8 mouse cellular contexts compared by ENCODE assay signal in genomic region chr9:62341123-62341486, GRCm38 (mm10). TPM values are rescaled to one million over a fixed set of nuclear protein-coding genes. Genes with fewer than 3 reads are reported as not detected.
DNase-seq lines count a peak whose midpoint lies in the region; ATAC-seq and TF ChIP-seq lines count a peak whose summit lies in the region.

TSS of gene Anp32a (plus strand) at chr9:62341293.

- peak; percentile 94 for DNase-seq in CH12.LX (ENCODE audit: extremely low read depth)
- peak; percentile 96 for DNase-seq in c-Kit-positive CD71-positive TER-119-negative erythroid progenitor cells, embryonic 14.5 days (ENCODE audit: low read depth)
- peak; percentile 98 for DNase-seq in forebrain, embryonic 11.5 days (ENCODE audit: low spot score)
- DNase-seq in kidney, postnatal 4 days, result peak; percentile 100

- dilution Hi-C loops in CH12.LX (cut with MboI; ENCODE audit: extremely low pct_ligation_motif_present, extremely low pct_unique_long_range_greater_than_20kb, low sequenced_read_pairs), result no loop called here

- TF ChIP-seq RAD21 in CH12.LX (IDR thresholded peaks at IDR 0.05; ENCODE audit: low read depth, low read length), result no peak

- in situ Hi-C loops in CH12.LX (cut with MboI; ENCODE audit: low pct_ligation_motif_present, low pct_unique_long_range_greater_than_20kb, low sequenced_read_pairs), result no loop called here

- H3K9me3 ChIP-seq in CH12.LX (replicated peaks; ENCODE audit: low read length), result no peaks in the 10 kb centered on the region
- no peaks in the 10 kb centered on the region for H3K9me3 ChIP-seq in forebrain, embryonic 11.5 days (ENCODE audit: control insufficient read depth, low read length)
- no peaks in the 10 kb centered on the region for H3K9me3 ChIP-seq in heart, embryonic 16.5 days (replicated peaks; ENCODE audit: control insufficient read depth, low read length)
- H3K9me3 ChIP-seq in liver, embryonic 16.5 days (replicated peaks; ENCODE audit: control insufficient read depth, low read length), result no peaks in the 10 kb centered on the region
- H3K9me3 ChIP-seq in neural tube, embryonic 13.5 days, result no peaks in the 10 kb centered on the region

- peaks cover 69% of the 10 kb centered on the region for H3K79me2 ChIP-seq in CH12.LX (replicated peaks; ENCODE audit: control insufficient read depth, extremely low read depth, insufficient read depth, poor library complexity, severe bottlenecking)

- peaks cover 3 to 7% of the 10 kb centered on the region in 2 experiments for H3K36me3 ChIP-seq in CH12.LX (replicated peaks in 1 of 2; ENCODE audit: control insufficient read depth in 1 of 2, insufficient read depth in 1 of 2, low read length in 1 of 2)
- H3K36me3 ChIP-seq in forebrain, embryonic 11.5 days (ENCODE audit: control insufficient read depth, insufficient read depth, low read length), result no peaks in the 10 kb centered on the region
- H3K36me3 ChIP-seq in heart, embryonic 16.5 days (ENCODE audit: control insufficient read depth, insufficient read depth), result no peaks in the 10 kb centered on the region
- no peaks in the 10 kb centered on the region for H3K36me3 ChIP-seq in liver, embryonic 16.5 days (ENCODE audit: control insufficient read depth, insufficient read depth)
- no peaks in the 10 kb centered on the region for H3K36me3 ChIP-seq in neural tube, embryonic 13.5 days
- no peaks in the 10 kb centered on the region for H3K36me3 ChIP-seq in testis, adult 2 months (ENCODE audit: control insufficient read depth, insufficient read depth, low read length)

- TF ChIP-seq POLR2A in CH12.LX (IDR thresholded peaks at IDR 0.05; ENCODE audit: low read depth, low read length), result peak; percentile 80
- TF ChIP-seq POLR2A in testis, adult 2 months (IDR thresholded peaks at IDR 0.05; ENCODE audit: control insufficient read depth, low read depth, low read length), result peak; percentile 52

- peaks cover 5 to 9% of the 10 kb centered on the region in 2 experiments for H3K4me1 ChIP-seq in CH12.LX (ENCODE audit: control insufficient read depth in 1 of 2, insufficient read depth in 2 of 2)
- peaks cover 20% of the 10 kb centered on the region for H3K4me1 ChIP-seq in forebrain, embryonic 11.5 days (replicated peaks; ENCODE audit: control insufficient read depth, insufficient read depth, low read length)
- H3K4me1 ChIP-seq in heart, embryonic 16.5 days (ENCODE audit: control insufficient read depth, insufficient read depth, low read length), result peaks cover 30% of the 10 kb centered on the region
- peaks cover 22% of the 10 kb centered on the region for H3K4me1 ChIP-seq in liver, embryonic 16.5 days (ENCODE audit: control insufficient read depth, low read depth, low read length)
- peaks cover 35% of the 10 kb centered on the region for H3K4me1 ChIP-seq in neural tube, embryonic 13.5 days (replicated peaks)
- peaks cover 19% of the 10 kb centered on the region for H3K4me1 ChIP-seq in testis, adult 2 months (ENCODE audit: control insufficient read depth, insufficient read depth, low read length)

- no peak for TF ChIP-seq CTCF in CH12.LX (conservative IDR thresholded peaks at IDR 0.05 in 1 of 2, IDR thresholded peaks at IDR 0.05 in 1 of 2; ENCODE audit: low read depth in 2 of 2, low read length in 2 of 2)
- no peak for TF ChIP-seq CTCF in testis, adult 2 months (IDR thresholded peaks at IDR 0.05; ENCODE audit: control insufficient read depth, insufficient read depth, insufficient replicate concordance, low read depth, low read length)

- H3K4me2 ChIP-seq in CH12.LX (ENCODE audit: insufficient read depth, low read depth, poor library complexity, severe bottlenecking), result peak within 1 kb of the TSS; percentile 54
- peak within 1 kb of the TSS; percentile 89 for H3K4me2 ChIP-seq in forebrain, embryonic 11.5 days (ENCODE audit: low read depth, low read length, severe bottlenecking)
- H3K4me2 ChIP-seq in heart, embryonic 16.5 days (ENCODE audit: low read depth, low read length), result peak within 1 kb of the TSS; percentile 84
- H3K4me2 ChIP-seq in liver, embryonic 16.5 days (ENCODE audit: low read depth, low read length), result peak within 1 kb of the TSS; percentile 98
- peak within 1 kb of the TSS; percentile 82 for H3K4me2 ChIP-seq in neural tube, embryonic 13.5 days

- H3K27me3 ChIP-seq in CH12.LX (replicated peaks), result no peaks in the 10 kb centered on the region
- no peaks in the 10 kb centered on the region for H3K27me3 ChIP-seq in forebrain, embryonic 11.5 days (ENCODE audit: control insufficient read depth, insufficient read depth, low read length)
- no peaks in the 10 kb centered on the region for H3K27me3 ChIP-seq in heart, embryonic 16.5 days (ENCODE audit: control insufficient read depth, insufficient read depth, low read length)
- peaks cover 9% of the 10 kb centered on the region for H3K27me3 ChIP-seq in liver, embryonic 16.5 days (ENCODE audit: control insufficient read depth, insufficient read depth, low read depth, low read length)
- H3K27me3 ChIP-seq in neural tube, embryonic 13.5 days, result no peaks in the 10 kb centered on the region
- no peaks in the 10 kb centered on the region for H3K27me3 ChIP-seq in testis, adult 2 months (ENCODE audit: control insufficient read depth, insufficient read depth, low read length)

- H3K4me3 ChIP-seq in CH12.LX (replicated peaks in 1 of 3; ENCODE audit: low read depth in 2 of 3, low read length in 2 of 3, poor library complexity in 1 of 3), result peak within 1 kb of the TSS; percentile 91 to 100 (median 92)
- H3K4me3 ChIP-seq in forebrain, embryonic 11.5 days (ENCODE audit: low read depth, low read length), result peak within 1 kb of the TSS; percentile 89
- peak within 1 kb of the TSS; percentile 95 for H3K4me3 ChIP-seq in heart, embryonic 16.5 days (ENCODE audit: low read length)
- peak within 1 kb of the TSS; percentile 87 for H3K4me3 ChIP-seq in liver, embryonic 16.5 days (ENCODE audit: low read depth, low read length)
- H3K4me3 ChIP-seq in neural tube, embryonic 13.5 days, result peak within 1 kb of the TSS; percentile 92
- peak within 1 kb of the TSS; percentile 83 for H3K4me3 ChIP-seq in testis, adult 2 months (ENCODE audit: control insufficient read depth, low read depth, low read length)

- H3K9ac ChIP-seq in CH12.LX (ENCODE audit: insufficient read depth, low read depth), result peak within 1 kb of the TSS; percentile 95
- H3K9ac ChIP-seq in forebrain, embryonic 11.5 days (ENCODE audit: low read length), result peak within 1 kb of the TSS; percentile 98
- peak within 1 kb of the TSS; percentile 97 for H3K9ac ChIP-seq in heart, embryonic 16.5 days (ENCODE audit: low read length)
- peak within 1 kb of the TSS; percentile 91 for H3K9ac ChIP-seq in liver, embryonic 16.5 days (ENCODE audit: low read depth, low read length)
- peak within 1 kb of the TSS; percentile 97 for H3K9ac ChIP-seq in neural tube, embryonic 13.5 days

- H3K27ac ChIP-seq in CH12.LX (ENCODE audit: insufficient read depth, low read depth), result peak within 1 kb of the TSS; percentile 88
- peak within 1 kb of the TSS; percentile 96 for H3K27ac ChIP-seq in forebrain, embryonic 11.5 days (ENCODE audit: low read depth, low read length)
- H3K27ac ChIP-seq in heart, embryonic 16.5 days (ENCODE audit: low read length), result peak within 1 kb of the TSS; percentile 99
- H3K27ac ChIP-seq in liver, embryonic 16.5 days (ENCODE audit: low read length), result peak within 1 kb of the TSS; percentile 95
- peak within 1 kb of the TSS; percentile 99 for H3K27ac ChIP-seq in neural tube, embryonic 13.5 days (replicated peaks)
- peak within 1 kb of the TSS; percentile 83 for H3K27ac ChIP-seq in testis, adult 2 months (ENCODE audit: control insufficient read depth, insufficient read depth, low read depth, low read length)

- WGBS in forebrain, embryonic 11.5 days, result under 1% methylated on average over 34 of the region's 34 CpGs
- WGBS in heart, embryonic 16.5 days, result 0% methylated on average over 34 of the region's 34 CpGs
- WGBS in liver, embryonic 16.5 days (ENCODE audit: insufficient replicate concordance), result 0% methylated on average over 34 of the region's 34 CpGs
- under 1% methylated on average over 34 of the region's 34 CpGs for WGBS in neural tube, embryonic 13.5 days

- no peak for TF ChIP-seq EP300 in CH12.LX (IDR thresholded peaks at IDR 0.05; ENCODE audit: low read length)

- ATAC-seq in forebrain, embryonic 11.5 days (replicated peaks; ENCODE audit: low FRiP score), result peak; percentile 93
- ATAC-seq in heart, embryonic 16.5 days (replicated peaks; ENCODE audit: extremely low read depth, insufficient read depth, low FRiP score), result peak; percentile 86
- ATAC-seq in liver, embryonic 16.5 days (ENCODE audit: low read depth), result peak; percentile 87
- peak; percentile 92 for ATAC-seq in neural tube, embryonic 13.5 days (ENCODE audit: low read depth)

TF ChIP-seq in CH12.LX, 34 proteins besides CTCF, POLR2A, EP300 and RAD21:
- TF ChIP-seq MYC (IDR thresholded peaks at IDR 0.05; ENCODE audit: low read depth, low read length) (no peak), TCF12 (IDR thresholded peaks at IDR 0.05; ENCODE audit: low read depth, low read length) (peak; percentile 71; the same call in 1 of the 2 replicates), NRF1 (IDR thresholded peaks at IDR 0.05; ENCODE audit: low read depth, low read length) (peak; percentile 59), ETS1 (conservative IDR thresholded peaks at IDR 0.05; ENCODE audit: low read depth, low read length) (no peak), HCFC1 (IDR thresholded peaks at IDR 0.05; ENCODE audit: low read depth, low read length) (peak; percentile 64), PAX5 (IDR thresholded peaks at IDR 0.05; ENCODE audit: low read length) (no peak), ELF1 (IDR thresholded peaks at IDR 0.05; ENCODE audit: low read depth, low read length) (no peak), TBP (conservative IDR thresholded peaks at IDR 0.05; ENCODE audit: low read depth, low read length) (0 out of 2 replicates have a peak, but pooled peaks have one; percentile 44), NELFE (IDR thresholded peaks at IDR 0.05; ENCODE audit: low read depth, low read length) (peak; percentile 63; the same call in 1 of the 2 replicates), UBTF (IDR thresholded peaks at IDR 0.05; ENCODE audit: low read depth, low read length) (0 out of 2 replicates have a peak, but pooled peaks have one; percentile 81), CHD2 (IDR thresholded peaks at IDR 0.05; ENCODE audit: low read length) (peak; percentile 98), ZMIZ1 (IDR thresholded peaks at IDR 0.05; ENCODE audit: low read depth, low read length) (peak; percentile 69)

RNA-seq across cellular contexts. Expression of gene Anp32a, which starts in this region (rescaled TPM):
- total RNA-seq in CH12.LX (2012; rRNA removed) (585 and 608 TPM in 2 replicates), CH12.LX (2014; rRNA removed) (809 and 869 TPM in 2 replicates)
- 1,207 and 1,391 TPM in 2 replicates for polyA plus RNA-seq in CH12.LX (2012; ENCODE audit: insufficient read length, low read depth)
- 145 and 184 TPM in 2 replicates for polyA plus RNA-seq in forebrain, embryonic 11.5 days (2014; fragmentation: Nextera tagmentation; extraction: Ambion mirVana)
- 141 and 176 TPM in 2 replicates for polyA plus RNA-seq in heart, embryonic 16.5 days (2015; fragmentation: Nextera tagmentation; extraction: Ambion mirVana)
- 54.2 and 57.5 TPM in 2 replicates for polyA plus RNA-seq in liver, embryonic 16.5 days (2015; fragmentation: Nextera tagmentation; extraction: Ambion mirVana)
- polyA plus RNA-seq in neural tube, embryonic 13.5 days (2015; fragmentation: Nextera tagmentation; extraction: Ambion mirVana), result 128 and 130 TPM in 2 replicates
- 5.6 and 7.2 TPM in 2 replicates for polyA plus RNA-seq in testis, adult 2 months (2012; rRNA removed)

Comparison
In these comparisons a context has a peak if more than half of its experiments do, and no peak if none do; other contexts are left out.
1. Peak in every context shown above with its lines: DNase-seq, ATAC-seq, H3K4me3 ChIP-seq and H3K27ac ChIP-seq.